Mouse (Mus musculus): Measurements from ENCODE around the gene Orm2. TPM values are rescaled to one million over a fixed set of nuclear protein-coding genes. Genes with fewer than 3 reads are reported as not detected.
"Not testable (repeated sequence)": the region's sequence is repeated elsewhere in the genome, so short reads cannot be mapped to it uniquely, and the experiment has no call there.

The Orm2 gene
- polyA plus RNA-seq (2015; fragmentation: Nextera tagmentation; extraction: Ambion mirVana) = not detected in 2 replicates

DNA sequence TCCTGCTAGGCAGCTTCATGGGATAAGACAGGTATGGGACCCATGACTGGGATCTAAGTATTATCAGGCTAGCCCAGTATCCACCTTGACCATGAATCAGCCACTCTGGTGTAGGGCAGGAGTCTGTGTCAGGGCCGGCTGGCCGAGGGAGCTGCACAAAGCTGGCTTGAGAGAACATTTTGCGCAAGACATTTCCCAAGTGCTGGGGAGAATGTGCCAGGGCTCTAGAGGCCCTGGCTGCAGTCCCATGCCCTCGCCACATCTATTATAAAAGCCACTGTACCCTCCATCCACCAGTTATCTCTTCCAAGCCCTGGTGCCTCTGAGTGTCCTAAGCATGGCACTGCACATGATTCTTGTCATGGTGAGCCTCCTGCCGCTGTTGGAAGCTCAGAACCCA, at the start of gene Orm2:
Gene Orm2 (plus strand): TSS at position 300 of the 400 bp plus-strand sequence.
- 0 out of 2 replicates have a peak, but pooled peaks cover under 1% of the 10 kb centered on the region for H3K36me3 ChIP-seq (replicated peaks; ENCODE audit: insufficient read depth, low read length)
- no peak within 1 kb of the TSS for H3K4me3 ChIP-seq (ENCODE audit: low read depth, low read length)
- H3K4me1 ChIP-seq (ENCODE audit: insufficient read depth) = peaks cover 4% of the 10 kb centered on the region
- TF ChIP-seq EP300 (IDR thresholded peaks at IDR 0.05; ENCODE audit: low read depth) (no peak), CTCF (IDR thresholded peaks at IDR 0.05; ENCODE audit: low read depth) (no peak)
- H3K4me2 ChIP-seq (ENCODE audit: low read depth, low read length) = no peak within 1 kb of the TSS
- 73% methylated on average over 5 of the region's 5 CpGs for WGBS (ENCODE audit: insufficient replicate concordance)
- ATAC-seq = no peak
- H3K9me3 ChIP-seq (ENCODE audit: low read length) = no peaks in the 10 kb centered on the region
- H3K27me3 ChIP-seq (ENCODE audit: insufficient read depth, low read length) = no peaks in the 10 kb centered on the region
- no peak within 1 kb of the TSS for H3K9ac ChIP-seq (replicated peaks)
- no peak within 1 kb of the TSS for H3K27ac ChIP-seq (ENCODE audit: low read depth)
- no peak for DNase-seq

DNA sequence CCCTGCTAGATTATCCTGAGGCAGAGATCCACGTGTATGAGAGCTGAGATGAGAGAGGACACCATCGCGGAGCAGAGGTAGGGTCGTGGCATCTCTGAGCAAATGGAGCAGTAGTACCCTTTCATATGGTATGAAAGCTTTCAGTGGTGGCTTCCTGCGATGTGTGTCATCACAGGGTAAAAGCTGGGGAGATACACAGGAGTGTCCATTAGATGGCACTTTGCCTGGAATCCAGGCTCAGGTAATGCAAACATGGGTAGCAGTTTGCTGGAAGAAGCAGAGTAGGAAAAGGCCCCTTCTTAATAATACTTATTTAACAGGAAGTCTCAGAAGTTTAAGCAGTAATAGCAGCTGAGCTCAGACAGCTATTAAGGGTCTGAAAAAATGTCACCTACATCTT, 48.2 kb upstream of the Orm2 start:
- no peak overlapping the region for H3K4me3 ChIP-seq (ENCODE audit: low read depth, low read length)
- H3K9ac ChIP-seq (replicated peaks) = no peak overlapping the region
- no peak overlapping the region for H3K4me2 ChIP-seq (ENCODE audit: low read depth, low read length)
- ATAC-seq (no peak), DNase-seq (no peak)
- H3K9me3 ChIP-seq (ENCODE audit: low read length) = no peaks in the 10 kb centered on the region
- H3K36me3 ChIP-seq (replicated peaks; ENCODE audit: insufficient read depth, low read length) = 0 out of 2 replicates have a peak, but pooled peaks cover 3% of the 10 kb centered on the region
- no peaks in the 10 kb centered on the region for H3K4me1 ChIP-seq (ENCODE audit: insufficient read depth)
- TF ChIP-seq EP300 (IDR thresholded peaks at IDR 0.05; ENCODE audit: low read depth) (no peak), CTCF (IDR thresholded peaks at IDR 0.05; ENCODE audit: low read depth) (no peak)
- H3K27me3 ChIP-seq (ENCODE audit: insufficient read depth, low read length) = no peaks in the 10 kb centered on the region
- 65% methylated on average over 5 of the region's 5 CpGs for WGBS (ENCODE audit: insufficient replicate concordance)
- no peak overlapping the region for H3K27ac ChIP-seq (ENCODE audit: low read depth)

DNA sequence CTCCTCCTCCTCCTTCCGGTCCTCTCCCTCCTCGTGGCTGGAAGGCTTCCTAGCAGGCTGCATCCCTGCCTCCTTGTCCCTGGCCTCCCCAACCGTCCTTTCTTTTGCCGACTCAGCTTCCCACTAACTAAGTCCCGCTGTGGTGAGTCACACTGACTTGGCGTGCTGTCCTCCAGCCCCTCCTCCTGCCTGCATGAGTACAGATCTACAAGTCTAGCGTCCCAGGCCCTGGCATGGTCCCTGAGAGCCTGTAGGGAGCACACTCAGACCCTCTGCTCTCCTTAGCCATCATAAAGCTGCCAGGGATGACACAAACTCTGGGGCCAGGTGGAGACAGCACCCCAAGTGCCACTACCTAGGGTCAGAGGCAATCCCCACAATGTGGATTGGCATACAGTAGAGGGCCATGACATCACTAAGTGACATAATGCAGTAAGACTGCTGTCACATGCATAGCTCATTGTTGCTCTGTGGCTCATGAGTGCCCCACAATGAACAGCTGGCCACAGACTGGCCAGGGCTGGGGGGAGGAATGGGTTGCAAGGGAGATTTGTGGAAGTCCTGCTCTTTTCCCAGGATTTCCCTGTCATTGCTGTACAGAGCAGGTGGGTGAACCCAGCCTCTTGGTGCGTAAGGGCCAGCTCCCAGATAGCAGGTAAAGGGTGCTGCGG, 46.0 kb upstream of the Orm2 start:
- H3K27me3 ChIP-seq (ENCODE audit: insufficient read depth, low read length) = no peaks in the 10 kb centered on the region
- H3K9ac ChIP-seq (replicated peaks) = no peak overlapping the region
- H3K27ac ChIP-seq (ENCODE audit: low read depth) = no peak overlapping the region
- H3K4me2 ChIP-seq (ENCODE audit: low read depth, low read length) = no peak overlapping the region
- no peaks in the 10 kb centered on the region for H3K4me1 ChIP-seq (ENCODE audit: insufficient read depth)
- H3K9me3 ChIP-seq (ENCODE audit: low read length) = no peaks in the 10 kb centered on the region
- 0 out of 2 replicates have a peak, but pooled peaks cover 3% of the 10 kb centered on the region for H3K36me3 ChIP-seq (replicated peaks; ENCODE audit: insufficient read depth, low read length)
- ATAC-seq (no peak), DNase-seq (no peak)
- no peak overlapping the region for H3K4me3 ChIP-seq (ENCODE audit: low read depth, low read length)
- 58% methylated on average over 9 of the region's 9 CpGs for WGBS (ENCODE audit: insufficient replicate concordance)
- TF ChIP-seq EP300 (IDR thresholded peaks at IDR 0.05; ENCODE audit: low read depth) (no peak), CTCF (IDR thresholded peaks at IDR 0.05; ENCODE audit: low read depth) (no peak)

DNA sequence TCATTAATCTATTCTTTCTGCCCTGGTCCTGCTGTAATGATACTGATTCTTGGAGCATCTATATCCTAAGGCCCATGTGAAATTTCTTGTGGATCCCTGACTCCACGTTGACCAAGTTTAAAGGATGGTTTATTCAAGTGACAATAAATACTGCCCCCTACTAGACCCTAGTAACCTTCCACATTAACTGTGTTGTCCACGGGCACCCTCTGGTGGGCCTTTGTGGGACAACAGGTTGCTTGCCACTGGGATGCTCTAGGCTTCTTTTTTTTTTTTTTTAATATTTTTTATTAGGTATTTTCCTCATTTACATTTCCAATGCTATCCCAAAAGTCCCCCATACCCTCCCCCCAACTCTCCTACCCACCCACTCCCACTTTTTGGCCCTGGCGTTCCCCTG, 42.7 kb upstream of the Orm2 start:
- H3K27ac ChIP-seq (ENCODE audit: low read depth); H3K4me1 ChIP-seq (ENCODE audit: insufficient read depth); H3K9me3 ChIP-seq (ENCODE audit: low read length); ATAC-seq; H3K4me2 ChIP-seq (ENCODE audit: low read depth, low read length); H3K4me3 ChIP-seq (ENCODE audit: low read depth, low read length); H3K36me3 ChIP-seq (replicated peaks; ENCODE audit: insufficient read depth, low read length); H3K9ac ChIP-seq (replicated peaks); H3K27me3 ChIP-seq (ENCODE audit: insufficient read depth, low read length): not testable (repeated sequence)
- peak; percentile 64 for DNase-seq
- WGBS (ENCODE audit: insufficient replicate concordance) = 29% methylated on average over 3 of the region's 3 CpGs
- TF ChIP-seq CTCF (IDR thresholded peaks at IDR 0.05; ENCODE audit: low read depth) = peak; percentile 72

DNA sequence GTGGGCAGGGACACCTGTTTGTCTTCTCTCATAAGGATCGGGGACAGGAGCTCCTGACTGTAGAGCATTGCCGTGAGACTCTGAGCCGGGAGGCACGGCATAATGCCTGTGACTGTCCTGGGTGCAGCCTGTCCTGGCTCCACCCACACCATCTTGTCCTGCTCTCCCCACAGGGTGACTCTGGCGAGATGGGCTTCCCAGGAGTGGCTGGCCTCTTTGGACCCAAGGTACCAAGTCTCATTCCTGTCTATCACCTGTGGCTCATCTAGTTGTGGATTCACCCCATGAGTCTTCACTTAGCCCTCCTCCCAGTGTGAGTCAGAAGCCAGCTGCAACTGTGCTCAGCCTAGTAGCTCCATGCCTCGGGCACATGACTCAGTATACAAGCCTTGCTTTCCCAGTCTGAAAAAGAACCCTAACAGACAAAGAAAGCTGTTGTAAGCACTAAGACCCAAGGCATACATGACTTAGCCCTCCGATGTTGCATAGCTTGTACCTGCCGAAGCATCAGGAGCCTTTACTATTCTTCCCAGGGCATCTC, 38.9 kb upstream of the Orm2 start:
- Histone ChIP-seq H3K4me3 (ENCODE audit: low read depth, low read length) (no peak overlapping the region), H3K27ac (ENCODE audit: low read depth) (no peak overlapping the region), H3K9ac (replicated peaks) (no peak overlapping the region), H3K4me1 (ENCODE audit: insufficient read depth) (no peaks in the 10 kb centered on the region), H3K9me3 (ENCODE audit: low read length) (no peaks in the 10 kb centered on the region), H3K36me3 (replicated peaks; ENCODE audit: insufficient read depth, low read length) (peaks cover 3% of the 10 kb centered on the region; the same call in 1 of the 2 replicates), H3K4me2 (ENCODE audit: low read depth, low read length) (no peak overlapping the region), H3K27me3 (ENCODE audit: insufficient read depth, low read length) (no peaks in the 10 kb centered on the region)
- ATAC-seq (no peak), DNase-seq (no peak)
- 84% methylated on average over 8 of the region's 8 CpGs for WGBS (ENCODE audit: insufficient replicate concordance)
- no peak for TF ChIP-seq CTCF (IDR thresholded peaks at IDR 0.05; ENCODE audit: low read depth)
- TF ChIP-seq EP300 (IDR thresholded peaks at IDR 0.05; ENCODE audit: low read depth) = no peak

DNA sequence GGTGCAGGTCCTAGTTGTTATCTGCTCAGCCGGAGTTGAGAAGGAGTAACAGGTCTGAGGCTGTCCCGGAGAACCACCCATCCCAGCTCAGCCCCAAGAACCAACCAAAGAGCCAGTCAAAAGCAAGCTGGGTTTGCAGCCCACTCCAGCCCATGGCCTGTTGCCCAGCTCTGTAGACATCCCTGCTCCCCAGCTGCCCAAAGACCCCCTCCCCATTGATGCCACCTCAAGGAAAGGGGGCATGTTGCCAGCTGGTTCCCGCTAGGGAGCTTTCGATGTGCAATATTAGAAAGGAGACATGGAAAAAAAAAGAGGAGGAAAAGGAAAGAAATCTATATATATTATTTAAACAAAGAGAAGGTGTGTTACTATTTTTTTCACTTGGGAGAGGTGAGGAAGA, 28.8 kb upstream of the Orm2 start:
- H3K36me3 ChIP-seq (replicated peaks; ENCODE audit: insufficient read depth, low read length) = peaks cover 4% of the 10 kb centered on the region; the same call in 1 of the 2 replicates
- H3K4me1 ChIP-seq (ENCODE audit: insufficient read depth) = no peaks in the 10 kb centered on the region
- ATAC-seq (no peak), DNase-seq (no peak)
- no peaks in the 10 kb centered on the region for H3K9me3 ChIP-seq (ENCODE audit: low read length)
- TF ChIP-seq EP300 (IDR thresholded peaks at IDR 0.05; ENCODE audit: low read depth) (no peak), CTCF (IDR thresholded peaks at IDR 0.05; ENCODE audit: low read depth) (no peak)
- H3K4me3 ChIP-seq (ENCODE audit: low read depth, low read length) = no peak overlapping the region
- no peaks in the 10 kb centered on the region for H3K27me3 ChIP-seq (ENCODE audit: insufficient read depth, low read length)
- 90% methylated on average over 4 of the region's 4 CpGs for WGBS (ENCODE audit: insufficient replicate concordance)
- H3K9ac ChIP-seq (replicated peaks) = no peak overlapping the region
- H3K27ac ChIP-seq (ENCODE audit: low read depth) = no peak overlapping the region
- H3K4me2 ChIP-seq (ENCODE audit: low read depth, low read length) = no peak overlapping the region

Measured in liver, postnatal 0 days (tissue).